ENCODE assay signal across 26 mouse cellular contexts in the genomic region with DNA sequence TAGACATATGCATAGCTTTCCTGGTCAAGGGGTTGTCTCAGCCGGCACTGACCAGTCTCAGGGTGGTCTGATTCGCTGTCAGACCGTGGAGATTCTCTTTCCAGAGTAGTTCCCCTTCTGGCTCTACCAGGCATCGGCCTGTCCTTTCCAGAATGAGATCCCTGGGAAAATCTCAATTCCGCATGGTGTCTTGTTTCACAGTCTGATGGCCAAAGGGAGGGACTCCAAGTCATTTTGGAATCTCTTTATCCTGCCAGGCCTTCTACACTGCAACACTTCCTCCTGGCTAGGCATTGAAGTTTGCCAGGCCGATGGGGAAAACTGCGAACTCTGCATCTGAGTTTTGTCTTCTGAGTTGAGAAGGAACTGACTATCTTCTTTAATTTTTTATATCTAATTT. TPM values are rescaled to one million over a fixed set of nuclear protein-coding genes. Genes with fewer than 3 reads are reported as not detected.
DNase-seq lines count a peak whose midpoint lies in the region; ATAC-seq and TF ChIP-seq lines count a peak whose summit lies in the region.
"Had no signal": no experiment of that assay in that cellular context is flagged by ENCODE, and none has a peak within 500 bp of the region (broad histone marks: within the 10 kb centered on the region; RNA-seq: fewer than 3 reads in every experiment).

No protein-coding gene starts in this region.

- H3K27ac ChIP-seq in ES-E14 (ENCODE audit: insufficient read depth, low read depth, low read length, poor library complexity, severe bottlenecking): no peak overlapping the region
- no peak overlapping the region for H3K27ac ChIP-seq in forebrain, embryonic 12.5 days
- H3K27ac ChIP-seq: forebrain, embryonic 10.5 days; heart, adult 2 months; heart, embryonic 10.5 days; heart, embryonic 13.5 days; hindbrain, embryonic 14.5 days; hindbrain, postnatal 0 days had no signal

- no peak overlapping the region for H3K9ac ChIP-seq in ES-E14 (ENCODE audit: insufficient read depth, low read depth, low read length, poor library complexity, severe bottlenecking)
- no peak overlapping the region for H3K9ac ChIP-seq in forebrain, embryonic 12.5 days
- H3K9ac ChIP-seq: forebrain, postnatal 0 days; heart, embryonic 13.5 days; hindbrain, embryonic 14.5 days had no signal

- H3K36me3 ChIP-seq in ES-E14 (ENCODE audit: control insufficient read depth, insufficient read depth, low read length, poor library complexity, severe bottlenecking): peaks cover 3% of the 10 kb centered on the region; the same call in 1 of the 2 replicates
- peaks cover 30% of the 10 kb centered on the region for H3K36me3 ChIP-seq in forebrain, embryonic 12.5 days (replicated peaks)

- no peaks in the 10 kb centered on the region for H3K27me3 ChIP-seq in forebrain, embryonic 12.5 days
- H3K27me3 ChIP-seq: heart, embryonic 13.5 days; Patski had no signal

- no peak overlapping the region for H3K4me3 ChIP-seq in ES-E14 (ENCODE audit: insufficient read depth in 1 of 2, low read depth in 1 of 2, low read length in 2 of 2, poor library complexity in 1 of 2, severe bottlenecking in 1 of 2)
- no peak overlapping the region for H3K4me3 ChIP-seq in forebrain, embryonic 12.5 days (replicated peaks)
- H3K4me3 ChIP-seq: forebrain, embryonic 10.5 days; heart, adult 2 months; heart, embryonic 10.5 days; heart, embryonic 13.5 days had no signal

- H3K9me3 ChIP-seq in ES-E14 (ENCODE audit: control insufficient read depth, insufficient read depth, low read depth, low read length): no peaks in the 10 kb centered on the region
- no peaks in the 10 kb centered on the region for H3K9me3 ChIP-seq in forebrain, embryonic 12.5 days
- H3K9me3 ChIP-seq: forebrain, embryonic 10.5 days; G1E; heart, embryonic 10.5 days; heart, embryonic 13.5 days had no signal

- WGBS in forebrain, embryonic 12.5 days: 91% methylated on average over 7 of the region's 7 CpGs

- no peak overlapping the region for H3K4me2 ChIP-seq in forebrain, embryonic 12.5 days
- H3K4me2 ChIP-seq: heart, embryonic 13.5 days; hindbrain, embryonic 14.5 days had no signal

- peaks cover 2 to 6% of the 10 kb centered on the region in 2 experiments; a peak in 1 of 4 replicates for H3K4me1 ChIP-seq in ES-E14 (ENCODE audit: control insufficient read depth in 2 of 2, insufficient read depth in 2 of 2, low read length in 2 of 2, poor library complexity in 1 of 2)
- H3K4me1 ChIP-seq in forebrain, embryonic 12.5 days: no peaks in the 10 kb centered on the region
- H3K4me1 ChIP-seq: forebrain, embryonic 10.5 days had no signal

- in situ Hi-C loops in ES-E14 (cut with MboI; ENCODE audit: low sequenced_read_pairs in 2 of 2, unreplicated experiment in 2 of 2): no loop called here

- intact Hi-C loops in gastrocnemius, postnatal 14 days (cut with DNase I; ENCODE audit: low total_unique reads): no loop called here
- intact Hi-C loops in gastrocnemius, postnatal 36 days (cut with DNase I): no loop called here

- peak; percentile 23 for DNase-seq in gastrocnemius, postnatal 14 days
- no peak for DNase-seq in gastrocnemius, postnatal 36 days
- DNase-seq in ES-CJ7 (ENCODE audit: low read depth, low spot score) (peak; percentile 33), ES-E14 (ENCODE audit: low read depth, low spot score) (no peak)
- DNase-seq in skeletal muscle tissue, adult 2 months (ENCODE audit: low read depth, low spot score): peak; percentile 28
- DNase-seq: adrenal gland, adult 8-10 months; adrenal gland, postnatal 25 days; cerebellum, adult 11-12 months; cerebellum, adult 8-10 months; forebrain, postnatal 0 days; heart, adult 2 months; heart, postnatal 4 days; kidney, adult 18-20 months had no signal

- ATAC-seq in forebrain, embryonic 12.5 days (ENCODE audit: low FRiP score): no peak
- ATAC-seq: activated CD4-positive, CD25-positive, alpha-beta regulatory T cell, adult 4 months; CD4-positive, CD25-positive, alpha-beta regulatory T cell, adult 4 months; forebrain, embryonic 14.5 days; forebrain, postnatal 0 days; hindbrain, postnatal 0 days; inflammation-experienced regulatory T-cells, adult 6 months; intestine, embryonic 16.5 days; Patski had no signal

TF ChIP-seq in ES-E14, 5 proteins besides CTCF, POLR2A, EP300 and RAD21:
- TF ChIP-seq MAFK (IDR thresholded peaks at IDR 0.05; ENCODE audit: insufficient read depth, low read depth, low read length): no peak
- TF ChIP-seq ZNF384 (IDR thresholded peaks at IDR 0.05; ENCODE audit: low read depth, low read length): peak; percentile 58; the same call in 1 of the 2 replicates

RNA-seq across cellular contexts. Expression of a gene that starts 10.4 kb away (rescaled TPM):
- 10 to 100 TPM; 21.8 to 23.8 TPM for total RNA-seq in gastrocnemius, postnatal 14 days (2021)
- 10 to 100 TPM; 44.6 to 53.4 TPM for total RNA-seq in gastrocnemius, postnatal 36 days (2021)
- total RNA-seq in ES-E14 (2012; rRNA removed): 10.3 and 13.0 TPM in 2 replicates
- polyA plus RNA-seq in forebrain, embryonic 12.5 days (2016; fragmentation: Nextera tagmentation; extraction: Ambion mirVana): 47.6 and 51.9 TPM in 2 replicates

RNA-seq across cellular contexts. Expression of a gene that starts 17.3 kb away (rescaled TPM):
- 10 to 100 TPM; 35.2 to 39.5 TPM for total RNA-seq in gastrocnemius, postnatal 14 days (2021)
- total RNA-seq in gastrocnemius, postnatal 36 days (2021): 10 to 100 TPM; 20.5 to 30.7 TPM
- 28.2 and 36.1 TPM in 2 replicates for total RNA-seq in ES-E14 (2012; rRNA removed)
- polyA plus RNA-seq in forebrain, embryonic 12.5 days (2016; fragmentation: Nextera tagmentation; extraction: Ambion mirVana): 176 and 179 TPM in 2 replicates

Comparison
In these comparisons a context has a peak if more than half of its experiments do, and no peak if none do; other contexts are left out.
1. DNase-seq: peak in gastrocnemius, postnatal 14 days (single experiment), ES-CJ7 (single experiment) and skeletal muscle tissue, adult 2 months (single experiment); none in gastrocnemius, postnatal 36 days (0 of 2) and ES-E14 (single experiment).